Mouse (Mus musculus) thymus, postnatal 36 days (tissue): Measurements from ENCODE around the gene Taok3.
A peak's percentile ranks its signal among the peaks of the same experiment; 100 is the strongest.

Experiments used
- DNase-seq, 2 experiments: peaks; one replicate each; pipeline ENCODE4 v3.0.0; 2022; ENCODE audit warnings: mixed read lengths in 2 of 2

The Taok3 gene

GRCm38 (mm10) chr5:117184832-117185231 lies 64.9 kb downstream of the Taok3 start:
- DNase-seq = no peak

- DNase-seq = peak in 1 of 2 experiments; percentile 22
Measured at GRCm38 (mm10) chr5:117185673-117186072, 65.7 kb downstream of the Taok3 start.

- no peak for DNase-seq
Measured at GRCm38 (mm10) chr5:117192061-117192460, 72.1 kb downstream of the Taok3 start.

- no peak for DNase-seq
Measured at GRCm38 (mm10) chr5:117193748-117194147, 73.8 kb downstream of the Taok3 start.

- DNase-seq = no peak
Measured at GRCm38 (mm10) chr5:117194672-117195071, 74.7 kb downstream of the Taok3 start.

GRCm38 (mm10) chr5:117196551-117196950 lies 76.6 kb downstream of the Taok3 start:
- no peak for DNase-seq

- no peak for DNase-seq
Measured at GRCm38 (mm10) chr5:117198390-117198789, 78.5 kb downstream of the Taok3 start.

GRCm38 (mm10) chr5:117207286-117207685 lies 87.4 kb downstream of the Taok3 start:
- no peak for DNase-seq

- no peak for DNase-seq
Measured at GRCm38 (mm10) chr5:117214016-117214415, 94.1 kb downstream of the Taok3 start.

- DNase-seq = no peak
Measured at GRCm38 (mm10) chr5:117231059-117231458, 111.1 kb downstream of the Taok3 start.

GRCm38 (mm10) chr5:117236540-117236939 lies 116.6 kb downstream of the Taok3 start:
- DNase-seq = no peak

- DNase-seq = no peak
Measured at GRCm38 (mm10) chr5:117239106-117239505, 119.2 kb downstream of the Taok3 start.

GRCm38 (mm10) chr5:117240321-117240731 lies 120.4 kb downstream of the Taok3 start:
- DNase-seq = no peak

- DNase-seq = no peak
Measured at GRCm38 (mm10) chr5:117240761-117241322, 120.9 kb downstream of the Taok3 start.

- no peak for DNase-seq
Measured at GRCm38 (mm10) chr5:117241935-117242531, 122.1 kb downstream of the Taok3 start.

GRCm38 (mm10) chr5:117242671-117243478 lies 122.9 kb downstream of the Taok3 start:
- no peak for DNase-seq

- DNase-seq = no peak
Measured at GRCm38 (mm10) chr5:117245170-117245569, 125.2 kb downstream of the Taok3 start.

- no peak for DNase-seq
Measured at GRCm38 (mm10) chr5:117248351-117248750, 128.4 kb downstream of the Taok3 start.

- DNase-seq = no peak
Measured at GRCm38 (mm10) chr5:117250796-117251195, 130.9 kb downstream of the Taok3 start.

GRCm38 (mm10) chr5:117251763-117252162 lies 131.8 kb downstream of the Taok3 start:
- no peak for DNase-seq

- no peak for DNase-seq
Measured at GRCm38 (mm10) chr5:117258276-117258675, 138.3 kb downstream of the Taok3 start.

- DNase-seq = no peak
Measured at GRCm38 (mm10) chr5:117263566-117263965, 143.6 kb downstream of the Taok3 start.

GRCm38 (mm10) chr5:117264701-117265100 lies 144.8 kb downstream of the Taok3 start:
- DNase-seq = no peak

- no peak for DNase-seq
Measured at GRCm38 (mm10) chr5:117267913-117268312, 148.0 kb downstream of the Taok3 start.
